Comparison of ENCODE assay signal across 8 mouse cellular contexts in genomic region chr7:130719931-130720598, GRCm38 (mm10). TPM values are rescaled to one million over a fixed set of nuclear protein-coding genes. Genes with fewer than 3 reads are reported as not detected.
DNase-seq lines count a peak whose midpoint lies in the region; ATAC-seq lines count a peak whose summit lies in the region.

No protein-coding gene starts in this region.

- peak; percentile 36 for DNase-seq in Muller cell, postnatal 12 days (ENCODE audit: inconsistent ontology term)
- DNase-seq in layer of hippocampus, adult 8-10 months (ENCODE audit: low spot score in 2 of 2) = no peak
- no peak for DNase-seq in MN1 (ENCODE audit: low spot score)
- DNase-seq in spleen, adult 12 weeks (ENCODE audit: low spot score) = no peak
- no peak for DNase-seq in thymus, postnatal 25 days

- H3K9ac ChIP-seq in embryonic facial prominence, embryonic 12.5 days = no peak overlapping the region
- H3K9ac ChIP-seq in hindbrain, embryonic 16.5 days (ENCODE audit: low read depth, low read length) = peak overlapping the region; percentile 6
- H3K9ac ChIP-seq in limb, embryonic 15.5 days = no peak overlapping the region

- H3K27me3 ChIP-seq in embryonic facial prominence, embryonic 12.5 days = no peaks in the 10 kb centered on the region
- H3K27me3 ChIP-seq in hindbrain, embryonic 16.5 days (replicated peaks; ENCODE audit: control insufficient read depth, insufficient read depth, low read length) = no peaks in the 10 kb centered on the region
- no peaks in the 10 kb centered on the region for H3K27me3 ChIP-seq in limb, embryonic 15.5 days

- no peak for ATAC-seq in embryonic facial prominence, embryonic 12.5 days (ENCODE audit: insufficient number of reproducible peaks, insufficient read depth, low FRiP score, low TSS enrichment)
- no peak for ATAC-seq in hindbrain, embryonic 16.5 days
- ATAC-seq in limb, embryonic 15.5 days (ENCODE audit: insufficient number of reproducible peaks, low FRiP score, low TSS enrichment, low read depth) = no peak

- 19% methylated on average over 16 of the region's 16 CpGs for WGBS in embryonic facial prominence, embryonic 12.5 days
- 8% methylated on average over 16 of the region's 16 CpGs for WGBS in hindbrain, embryonic 16.5 days
- 47% methylated on average over 16 of the region's 16 CpGs for WGBS in limb, embryonic 15.5 days

- peaks cover 16% of the 10 kb centered on the region for H3K4me1 ChIP-seq in embryonic facial prominence, embryonic 12.5 days
- peaks cover 17% of the 10 kb centered on the region for H3K4me1 ChIP-seq in hindbrain, embryonic 16.5 days (ENCODE audit: control insufficient read depth, insufficient read depth, low read depth, low read length)
- H3K4me1 ChIP-seq in limb, embryonic 15.5 days = peaks cover 5% of the 10 kb centered on the region; the same call in 1 of the 2 replicates

- no peaks in the 10 kb centered on the region for H3K9me3 ChIP-seq in embryonic facial prominence, embryonic 12.5 days
- H3K9me3 ChIP-seq in hindbrain, embryonic 16.5 days (ENCODE audit: control insufficient read depth, low read length) = no peaks in the 10 kb centered on the region
- no peaks in the 10 kb centered on the region for H3K9me3 ChIP-seq in limb, embryonic 15.5 days

- no peak overlapping the region for H3K4me3 ChIP-seq in embryonic facial prominence, embryonic 12.5 days
- H3K4me3 ChIP-seq in hindbrain, embryonic 16.5 days (ENCODE audit: low read length) = no peak overlapping the region
- H3K4me3 ChIP-seq in limb, embryonic 15.5 days = no peak overlapping the region

- H3K27ac ChIP-seq in embryonic facial prominence, embryonic 12.5 days = peak overlapping the region; percentile 61
- no peak overlapping the region for H3K27ac ChIP-seq in hindbrain, embryonic 16.5 days (ENCODE audit: low read depth, low read length)
- H3K27ac ChIP-seq in limb, embryonic 15.5 days = peak overlapping the region; percentile 33

- peaks cover 48% of the 10 kb centered on the region for H3K36me3 ChIP-seq in embryonic facial prominence, embryonic 12.5 days
- H3K36me3 ChIP-seq in hindbrain, embryonic 16.5 days (ENCODE audit: control insufficient read depth, insufficient read depth, low read length) = 0 out of 2 replicates have a peak, but pooled peaks cover 5% of the 10 kb centered on the region
- peaks cover 36% of the 10 kb centered on the region for H3K36me3 ChIP-seq in limb, embryonic 15.5 days

- no peak overlapping the region for H3K4me2 ChIP-seq in embryonic facial prominence, embryonic 12.5 days (replicated peaks)
- H3K4me2 ChIP-seq in hindbrain, embryonic 16.5 days (ENCODE audit: low read length) = no peak overlapping the region; the same call in 1 of the 2 replicates
- no peak overlapping the region for H3K4me2 ChIP-seq in limb, embryonic 15.5 days

RNA-seq across cellular contexts. Expression of gene Btbd16, which starts 53.8 kb away (rescaled TPM):
- 0.04 TPM in 1 of 2 replicates, not detected in the other for polyA plus RNA-seq in embryonic facial prominence, embryonic 12.5 days (2016; fragmentation: Nextera tagmentation; extraction: Ambion mirVana)
- not detected in 2 replicates for polyA plus RNA-seq in hindbrain, embryonic 16.5 days (2015; fragmentation: Nextera tagmentation; extraction: Ambion mirVana)
- polyA plus RNA-seq in limb, embryonic 15.5 days (2015; fragmentation: Nextera tagmentation; extraction: Ambion mirVana) = 0.04 and 0.06 TPM in 2 replicates
- total RNA-seq in layer of hippocampus, adult 8-10 months (2022) = under 1 TPM; 0.33 to 0.58 (median 0.46) TPM
